In the genomic region with DNA sequence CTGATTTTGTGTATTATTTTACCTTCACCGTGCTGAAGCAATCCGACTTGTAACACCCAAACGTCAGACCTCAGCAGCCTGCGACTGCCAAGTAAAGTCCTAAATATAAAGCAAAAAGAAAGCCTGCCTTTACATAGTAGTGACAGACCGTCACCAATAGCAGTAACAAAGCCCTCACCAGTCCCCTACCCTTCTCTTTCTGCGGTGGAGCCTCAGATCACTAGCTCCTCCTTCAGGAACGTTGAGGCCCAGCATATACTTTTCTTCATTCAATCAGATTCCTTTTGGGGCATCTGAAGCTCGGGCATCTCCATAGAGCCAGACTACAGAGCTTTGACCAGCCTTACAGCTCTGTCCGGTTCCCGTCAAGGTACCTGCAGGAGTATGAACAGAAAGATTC, we compare ENCODE assay signal across 28 mouse cellular contexts. TPM values are rescaled to one million over a fixed set of nuclear protein-coding genes. Genes with fewer than 3 reads are reported as not detected.
A peak's percentile ranks its signal among the peaks of the same experiment; 100 is the strongest.
DNase-seq lines count a peak whose midpoint lies in the region; ATAC-seq and TF ChIP-seq lines count a peak whose summit lies in the region.
"Had no signal": no experiment of that assay in that cellular context is flagged by ENCODE, and none has a peak within 500 bp of the region (broad histone marks: within the 10 kb centered on the region; RNA-seq: fewer than 3 reads in every experiment).

No protein-coding gene starts in this region.

- peak; percentile 86 for DNase-seq in heart, adult 11 months
- DNase-seq in heart, adult 8-10 months (ENCODE audit: low spot score) = no peak
- DNase-seq in midbrain, embryonic 11.5 days (ENCODE audit: low spot score, missing footprints) = peak; percentile 21
- no peak for DNase-seq in midbrain, embryonic 10.5 days (ENCODE audit: low spot score)
- no peak for DNase-seq in stomach, postnatal 0 days (ENCODE audit: low spot score)
- no peak for DNase-seq in midbrain, embryonic 14.5 days
- DNase-seq: cerebellum, adult 11 months; cerebellum, adult 8-10 months; cerebellum, postnatal 14 days; embryo, embryonic 11 days; gastrocnemius, adult 2 months; gastrocnemius, postnatal 25 days; heart, postnatal 14 days had no signal

- no peak overlapping the region for H3K9ac ChIP-seq in intestine, postnatal 0 days (ENCODE audit: low read depth, low read length)
- no peak overlapping the region for H3K9ac ChIP-seq in intestine, embryonic 16.5 days (ENCODE audit: low read depth, low read length)
- no peak overlapping the region for H3K9ac ChIP-seq in midbrain, embryonic 11.5 days (ENCODE audit: low read length)
- H3K9ac ChIP-seq in stomach, postnatal 0 days (ENCODE audit: low read length) = no peak overlapping the region
- no peak overlapping the region for H3K9ac ChIP-seq in midbrain, embryonic 14.5 days (replicated peaks; ENCODE audit: low read length)
- H3K9ac ChIP-seq: embryonic facial prominence, embryonic 15.5 days; heart, embryonic 13.5 days; hindbrain, embryonic 14.5 days; intestine, embryonic 15.5 days had no signal

- H3K27me3 ChIP-seq in intestine, postnatal 0 days (replicated peaks; ENCODE audit: control insufficient read depth, insufficient read depth, low read length) = no peaks in the 10 kb centered on the region
- no peaks in the 10 kb centered on the region for H3K27me3 ChIP-seq in intestine, embryonic 16.5 days (replicated peaks; ENCODE audit: control insufficient read depth, insufficient read depth, low read length)
- H3K27me3 ChIP-seq in midbrain, embryonic 11.5 days (ENCODE audit: control insufficient read depth, insufficient read depth, low read length) = no peaks in the 10 kb centered on the region
- no peaks in the 10 kb centered on the region for H3K27me3 ChIP-seq in midbrain, embryonic 10.5 days (ENCODE audit: low read depth, poor library complexity, severe bottlenecking)
- H3K27me3 ChIP-seq in stomach, postnatal 0 days (ENCODE audit: control insufficient read depth, insufficient read depth, low read length) = no peaks in the 10 kb centered on the region
- no peaks in the 10 kb centered on the region for H3K27me3 ChIP-seq in midbrain, embryonic 14.5 days (ENCODE audit: control insufficient read depth, insufficient read depth, low read length)
- H3K27me3 ChIP-seq: embryonic facial prominence, embryonic 15.5 days; heart, embryonic 13.5 days; intestine, embryonic 15.5 days had no signal

- no peak for TF ChIP-seq EP300 in stomach, postnatal 0 days (optimal IDR thresholded peaks at IDR 0.05)

- no peaks in the 10 kb centered on the region for H3K9me3 ChIP-seq in intestine, postnatal 0 days (ENCODE audit: control insufficient read depth)
- H3K9me3 ChIP-seq in intestine, embryonic 16.5 days (ENCODE audit: control insufficient read depth, low read length) = no peaks in the 10 kb centered on the region
- no peaks in the 10 kb centered on the region for H3K9me3 ChIP-seq in midbrain, embryonic 11.5 days (ENCODE audit: control insufficient read depth, low read length)
- no peaks in the 10 kb centered on the region for H3K9me3 ChIP-seq in midbrain, embryonic 10.5 days (replicated peaks)
- no peaks in the 10 kb centered on the region for H3K9me3 ChIP-seq in stomach, postnatal 0 days (ENCODE audit: control insufficient read depth, low read length)
- H3K9me3 ChIP-seq in midbrain, embryonic 14.5 days (ENCODE audit: control insufficient read depth, low read length) = no peaks in the 10 kb centered on the region
- H3K9me3 ChIP-seq: embryonic facial prominence, embryonic 15.5 days; forebrain, embryonic 10.5 days; heart, embryonic 13.5 days; hindbrain, embryonic 10.5 days; intestine, embryonic 15.5 days had no signal

- ATAC-seq in intestine, postnatal 0 days = no peak
- ATAC-seq in intestine, embryonic 16.5 days = no peak
- ATAC-seq in midbrain, embryonic 11.5 days (ENCODE audit: low FRiP score) = no peak
- no peak for ATAC-seq in stomach, postnatal 0 days (ENCODE audit: low FRiP score, low TSS enrichment)
- ATAC-seq in midbrain, embryonic 14.5 days (ENCODE audit: low FRiP score, low TSS enrichment) = no peak
- ATAC-seq: forebrain, embryonic 14.5 days; intestine, embryonic 15.5 days had no signal

- peaks cover 6% of the 10 kb centered on the region; the same call in 1 of the 2 replicates for H3K4me1 ChIP-seq in intestine, postnatal 0 days (replicated peaks; ENCODE audit: control insufficient read depth, insufficient read depth, low read length)
- H3K4me1 ChIP-seq in intestine, embryonic 16.5 days (ENCODE audit: control insufficient read depth, insufficient read depth, low read length) = peaks cover 1% of the 10 kb centered on the region; the same call in 1 of the 2 replicates
- no peaks in the 10 kb centered on the region for H3K4me1 ChIP-seq in midbrain, embryonic 11.5 days (ENCODE audit: control insufficient read depth, insufficient read depth, low read length)
- H3K4me1 ChIP-seq in midbrain, embryonic 10.5 days = no peaks in the 10 kb centered on the region
- no peaks in the 10 kb centered on the region for H3K4me1 ChIP-seq in stomach, postnatal 0 days (replicated peaks; ENCODE audit: control insufficient read depth, insufficient read depth)
- no peaks in the 10 kb centered on the region for H3K4me1 ChIP-seq in midbrain, embryonic 14.5 days (ENCODE audit: control insufficient read depth, insufficient read depth, low read length)
- H3K4me1 ChIP-seq: embryonic facial prominence, embryonic 15.5 days; forebrain, embryonic 10.5 days; hindbrain, embryonic 10.5 days had no signal

- H3K36me3 ChIP-seq in intestine, postnatal 0 days (ENCODE audit: control insufficient read depth, insufficient read depth) = no peaks in the 10 kb centered on the region
- no peaks in the 10 kb centered on the region for H3K36me3 ChIP-seq in intestine, embryonic 16.5 days (ENCODE audit: control insufficient read depth, insufficient read depth, low read length)
- H3K36me3 ChIP-seq in midbrain, embryonic 11.5 days (ENCODE audit: control insufficient read depth, insufficient read depth, low read length) = no peaks in the 10 kb centered on the region
- H3K36me3 ChIP-seq in midbrain, embryonic 10.5 days = no peaks in the 10 kb centered on the region
- no peaks in the 10 kb centered on the region for H3K36me3 ChIP-seq in stomach, postnatal 0 days (ENCODE audit: control insufficient read depth, insufficient read depth, low read length)
- H3K36me3 ChIP-seq in midbrain, embryonic 14.5 days (ENCODE audit: control insufficient read depth, insufficient read depth, low read length) = no peaks in the 10 kb centered on the region
- H3K36me3 ChIP-seq: embryonic facial prominence, embryonic 15.5 days; forebrain, embryonic 10.5 days; heart, embryonic 13.5 days; hindbrain, embryonic 10.5 days; intestine, embryonic 15.5 days had no signal

- H3K27ac ChIP-seq in intestine, postnatal 0 days (ENCODE audit: low read depth, low read length) = no peak overlapping the region
- H3K27ac ChIP-seq in intestine, embryonic 16.5 days (ENCODE audit: low read length) = no peak overlapping the region
- H3K27ac ChIP-seq in midbrain, embryonic 11.5 days (ENCODE audit: low read depth, low read length) = no peak overlapping the region
- no peak overlapping the region for H3K27ac ChIP-seq in midbrain, embryonic 10.5 days (replicated peaks)
- H3K27ac ChIP-seq in stomach, postnatal 0 days (replicated peaks) = peak overlapping the region; percentile 81
- no peak overlapping the region for H3K27ac ChIP-seq in midbrain, embryonic 14.5 days (replicated peaks; ENCODE audit: low read depth, low read length)
- H3K27ac ChIP-seq: embryonic facial prominence, embryonic 15.5 days; forebrain, embryonic 10.5 days; gastrocnemius, adult 2 months; heart, embryonic 13.5 days; hindbrain, embryonic 10.5 days; hindbrain, embryonic 14.5 days; intestine, embryonic 15.5 days had no signal

- 72% methylated on average over 10 of the region's 10 CpGs for WGBS in intestine, postnatal 0 days
- WGBS in intestine, embryonic 16.5 days = 70% methylated on average over 10 of the region's 10 CpGs
- whole genome bisulfite sequencing in midbrain, embryonic 11.5 days = 74% methylated on average over 10 of the region's 10 CpGs
- WGBS in midbrain, embryonic 10.5 days = 72% methylated on average over 10 of the region's 10 CpGs
- 66% methylated on average over 10 of the region's 10 CpGs for WGBS in stomach, postnatal 0 days
- WGBS in midbrain, embryonic 14.5 days = 68% methylated on average over 10 of the region's 10 CpGs

- H3K4me2 ChIP-seq in intestine, postnatal 0 days (replicated peaks; ENCODE audit: low read depth) = no peak overlapping the region
- H3K4me2 ChIP-seq in intestine, embryonic 16.5 days (ENCODE audit: low read depth, low read length) = no peak overlapping the region
- no peak overlapping the region for H3K4me2 ChIP-seq in midbrain, embryonic 11.5 days
- no peak overlapping the region for H3K4me2 ChIP-seq in stomach, postnatal 0 days (replicated peaks; ENCODE audit: low read depth)
- no peak overlapping the region for H3K4me2 ChIP-seq in midbrain, embryonic 14.5 days (ENCODE audit: low read length)
- H3K4me2 ChIP-seq: embryonic facial prominence, embryonic 15.5 days; heart, embryonic 13.5 days; hindbrain, embryonic 14.5 days; intestine, embryonic 15.5 days had no signal

- H3K4me3 ChIP-seq in intestine, postnatal 0 days (ENCODE audit: low read depth, low read length) = no peak overlapping the region
- H3K4me3 ChIP-seq in intestine, embryonic 16.5 days (ENCODE audit: low read length) = no peak overlapping the region
- H3K4me3 ChIP-seq in midbrain, embryonic 11.5 days (ENCODE audit: low read depth, low read length) = no peak overlapping the region
- no peak overlapping the region for H3K4me3 ChIP-seq in midbrain, embryonic 10.5 days
- no peak overlapping the region for H3K4me3 ChIP-seq in stomach, postnatal 0 days (ENCODE audit: low read depth, low read length)
- no peak overlapping the region for H3K4me3 ChIP-seq in midbrain, embryonic 14.5 days (replicated peaks; ENCODE audit: low read depth, low read length)
- H3K4me3 ChIP-seq: embryonic facial prominence, embryonic 15.5 days; erythroblast, embryonic 14.5 days; forebrain, embryonic 10.5 days; gastrocnemius, adult 2 months; heart, embryonic 13.5 days; hindbrain, embryonic 10.5 days; intestine, embryonic 15.5 days had no signal

- 0 out of 2 replicates have a peak, but pooled peaks have one; percentile 16 for TF ChIP-seq CTCF in intestine, postnatal 0 days (IDR thresholded peaks at IDR 0.05; ENCODE audit: low read depth)
- TF ChIP-seq CTCF in stomach, postnatal 0 days (IDR thresholded peaks at IDR 0.05; ENCODE audit: low read depth) = peak; percentile 45

RNA-seq across cellular contexts. Expression of a gene that starts 16.8 kb away (rescaled TPM):
- total RNA-seq in heart, adult 8-10 months (2022) = 100 to 1,000 TPM; 122 to 130 (median 125) TPM
- polyA plus RNA-seq in intestine, postnatal 0 days (2015; fragmentation: Nextera tagmentation; extraction: Ambion mirVana) = 22.7 and 23.6 TPM in 2 replicates
- polyA plus RNA-seq in intestine, embryonic 16.5 days (2015; fragmentation: Nextera tagmentation; extraction: Ambion mirVana) = 31.9 and 34.3 TPM in 2 replicates
- polyA plus RNA-seq in midbrain, embryonic 11.5 days (2014; fragmentation: Nextera tagmentation; extraction: Ambion mirVana) = 79.1 and 82.5 TPM in 2 replicates
- polyA plus RNA-seq in midbrain, embryonic 10.5 days (2016; fragmentation: Nextera tagmentation; extraction: Ambion mirVana) = 67.4 TPM in 2 replicates
- 22.6 and 23.8 TPM in 2 replicates for polyA plus RNA-seq in stomach, postnatal 0 days (2015; fragmentation: Nextera tagmentation; extraction: Ambion mirVana)
- polyA plus RNA-seq in midbrain, embryonic 14.5 days (2014; fragmentation: Nextera tagmentation; extraction: Ambion mirVana) = 69.9 and 83.5 TPM in 2 replicates

RNA-seq across cellular contexts. Expression of a gene that starts 58.2 kb away (rescaled TPM):
- not detected for total RNA-seq in heart, adult 8-10 months (2022)
- polyA plus RNA-seq in intestine, postnatal 0 days (2015; fragmentation: Nextera tagmentation; extraction: Ambion mirVana) = 5.7 TPM in 2 replicates
- polyA plus RNA-seq in intestine, embryonic 16.5 days (2015; fragmentation: Nextera tagmentation; extraction: Ambion mirVana) = 0.36 and 0.44 TPM in 2 replicates
- polyA plus RNA-seq in midbrain, embryonic 11.5 days (2014; fragmentation: Nextera tagmentation; extraction: Ambion mirVana) = not detected in 2 replicates
- polyA plus RNA-seq in midbrain, embryonic 10.5 days (2016; fragmentation: Nextera tagmentation; extraction: Ambion mirVana) = not detected in 2 replicates
- not detected in 2 replicates for polyA plus RNA-seq in stomach, postnatal 0 days (2015; fragmentation: Nextera tagmentation; extraction: Ambion mirVana)
- not detected in 2 replicates for polyA plus RNA-seq in midbrain, embryonic 14.5 days (2014; fragmentation: Nextera tagmentation; extraction: Ambion mirVana)
- total RNA-seq: adrenal gland, postnatal 4 days; common myeloid progenitor, adult 5-6 weeks; gastrocnemius, adult 2 months; gastrocnemius, postnatal 25 days; granulocyte monocyte progenitor cell, adult 5-6 weeks; heart, postnatal 14 days had no signal
- polyA plus RNA-seq: brain, embryonic 14.5 days; embryonic facial prominence, embryonic 11.5 days; embryonic facial prominence, embryonic 15.5 days; erythroblast, embryonic 14.5 days; forebrain, embryonic 10.5 days; forebrain, embryonic 14.5 days; heart, embryonic 13.5 days; hindbrain, embryonic 10.5 days; hindbrain, embryonic 14.5 days had no signal

Comparison
In these comparisons a context has a peak if more than half of its experiments do, and no peak if none do; other contexts are left out.
1. DNase-seq: peak in heart, adult 11 months (single experiment) and midbrain, embryonic 11.5 days (single experiment); none in heart, adult 8-10 months (single experiment), midbrain, embryonic 10.5 days (single experiment), stomach, postnatal 0 days (single experiment) and midbrain, embryonic 14.5 days (single experiment).